Mouse (Mus musculus) intestine, postnatal 0 days (tissue): ENCODE measurements around the gene Dock7. TPM values are rescaled to one million over a fixed set of nuclear protein-coding genes. Genes with fewer than 3 reads are reported as not detected.

ENCODE experiments used
- ATAC-seq: fragments of 200-750 bp; cut with Nextera tagmentation; 2 replicates; pipeline ENCODE4 v1.8.0; 2017; ENCODE audit warnings: mild to moderate bottlenecking, moderate TSS enrichment, moderate library complexity
- H3K27ac ChIP-seq: fragments of 300-500 bp; sonication (generic); 2 replicates; pipeline ENCODE4 v1.5.1; 2014; ENCODE audit warnings: mild to moderate bottlenecking, low read depth, low read length, moderate library complexity
- H3K27me3 ChIP-seq: fragments of 300-500 bp; sonication (generic); replicated peaks from 2 replicates; pipeline ENCODE4 v1.6.1; 2014; ENCODE audit warnings: low read length, mixed read lengths; ENCODE audit not compliant: control insufficient read depth, insufficient read depth
- H3K36me3 ChIP-seq: fragments of 300-500 bp; sonication (generic); 2 replicates; pipeline ENCODE4 v1.6.1; 2014; ENCODE audit warnings: mild to moderate bottlenecking, moderate library complexity; ENCODE audit not compliant: control insufficient read depth, insufficient read depth
- H3K4me1 ChIP-seq: fragments of 300-500 bp; sonication (generic); replicated peaks from 2 replicates; pipeline ENCODE4 v1.6.1; 2014; ENCODE audit warnings: antibody characterized with exemption, low read length, mixed read lengths; ENCODE audit not compliant: control insufficient read depth, insufficient read depth
- H3K4me2 ChIP-seq: fragments of 300-500 bp; sonication (generic); replicated peaks from 2 replicates; pipeline ENCODE4 v1.6.1; 2014; ENCODE audit warnings: low read depth, mild to moderate bottlenecking, moderate library complexity
- H3K4me3 ChIP-seq: fragments of 300-500 bp; sonication (generic); 2 replicates; pipeline ENCODE4 v1.5.1; 2014; ENCODE audit warnings: low read depth, low read length
- H3K9ac ChIP-seq: fragments of 300-500 bp; sonication (generic); 2 replicates; pipeline ENCODE4 v1.6.1; 2014; ENCODE audit warnings: mild to moderate bottlenecking, low read depth, low read length
- H3K9me3 ChIP-seq: fragments of 300-500 bp; sonication (generic); 2 replicates; pipeline ENCODE4 v1.6.1; 2016; ENCODE audit warnings: mixed run types; ENCODE audit not compliant: control insufficient read depth
- CTCF ChIP-seq: sonication (generic); IDR thresholded peaks from 2 replicates; pipeline ENCODE4 v1.5.1; 2016; ENCODE audit warnings: low read depth, mild to moderate bottlenecking, control low read depth, antibody characterized with exemption, moderate library complexity
- WGBS: fragments of 180-500 bp; shearing (Covaris S2); extraction: QIAGEN DNeasy Blood & Tissue Kit; methylation state at CpG from one replicate; pipeline ENCODE4 v1.1.7; 2014; 5-methylcytosine and 5-hydroxymethylcytosine counted together
- polyA plus RNA-seq: library from polyadenylated mRNA; unstranded; fragments of >200 nt; fragmentation: Nextera tagmentation; extraction: Ambion mirVana; gene quantifications from 2 replicates; pipeline ENCODE4 v1.2.1, GENCODE M21; 2015

Gene Dock7
- polyA plus RNA-seq, 1 experiment from 2014 or later, result 18.7 TPM

DNA sequence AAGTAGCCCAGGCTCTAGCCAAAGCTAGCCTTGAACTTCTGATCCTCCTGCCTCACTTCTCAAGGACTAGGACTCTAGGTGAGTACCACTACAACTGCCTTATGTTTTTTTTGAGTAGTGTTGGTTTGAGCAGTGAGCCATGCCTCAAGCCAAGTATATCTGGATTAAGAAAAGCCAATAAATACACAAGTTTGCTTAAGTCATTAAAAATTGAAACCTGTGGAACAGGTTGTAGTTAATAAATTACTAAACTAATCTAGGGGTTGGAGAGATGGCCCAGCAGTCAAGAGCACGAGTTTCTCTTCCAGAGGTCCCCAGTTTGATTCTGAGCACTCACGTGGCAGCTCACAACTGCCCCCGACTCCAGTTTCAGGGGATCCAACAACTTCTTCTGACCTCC lies 20.9 kb upstream of the Dock7 start:
- Histone ChIP-seq H3K4me2 (no peak overlapping the region), H3K36me3 (no peaks in the 10 kb centered on the region), H3K9ac (no peak overlapping the region), H3K9me3 (no peaks in the 10 kb centered on the region), H3K4me3 (no peak overlapping the region), H3K4me1 (no peaks in the 10 kb centered on the region; the same call in 1 of the 2 replicates), H3K27ac (no peak overlapping the region), H3K27me3 (no peaks in the 10 kb centered on the region)
- TF ChIP-seq CTCF, result no peak
- peak; percentile 84 for ATAC-seq
- WGBS, result 35% methylated on average over 3 of the region's 3 CpGs

DNA sequence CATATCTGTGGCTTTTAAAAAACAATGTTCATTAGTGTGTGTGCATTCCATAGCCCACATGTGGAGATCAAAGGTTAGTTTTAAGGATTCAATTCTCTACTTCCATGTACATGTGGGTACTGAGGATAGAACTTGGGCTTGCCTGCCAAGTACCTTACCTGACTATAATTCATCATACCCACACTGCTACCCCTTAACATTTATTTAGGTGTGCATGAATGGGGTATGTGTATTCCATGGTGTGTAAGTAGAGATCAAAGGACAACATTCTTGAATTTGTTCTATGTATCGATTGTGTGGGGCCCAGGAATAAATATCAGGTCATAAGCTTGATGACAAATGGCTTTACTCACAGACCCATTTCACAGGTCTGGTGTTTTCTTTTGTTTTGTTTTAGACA lies 20.5 kb upstream of the Dock7 start:
- TF ChIP-seq CTCF, result no peak
- no peak overlapping the region for H3K4me2 ChIP-seq
- no peaks in the 10 kb centered on the region for H3K27me3 ChIP-seq
- H3K4me3 ChIP-seq, result no peak overlapping the region
- no peak overlapping the region for H3K9ac ChIP-seq
- 46% methylated on average over 1 of the region's 1 CpGs for WGBS
- H3K4me1 ChIP-seq, result no peaks in the 10 kb centered on the region; the same call in 1 of the 2 replicates
- H3K36me3 ChIP-seq, result no peaks in the 10 kb centered on the region
- no peak overlapping the region for H3K27ac ChIP-seq
- no peaks in the 10 kb centered on the region for H3K9me3 ChIP-seq
- ATAC-seq, result peak; percentile 46; the same call in 1 of the 2 replicates

- H3K4me3 ChIP-seq, result no peak overlapping the region
- no peaks in the 10 kb centered on the region for H3K36me3 ChIP-seq
- WGBS, result 77% methylated on average over 8 of the region's 8 CpGs
- no peaks in the 10 kb centered on the region for H3K9me3 ChIP-seq
- H3K27me3 ChIP-seq, result no peaks in the 10 kb centered on the region
- no peaks in the 10 kb centered on the region; the same call in 1 of the 2 replicates for H3K4me1 ChIP-seq
- H3K9ac ChIP-seq, result no peak overlapping the region
- ATAC-seq, result no peak
- no peak overlapping the region for H3K4me2 ChIP-seq
- TF ChIP-seq CTCF, result no peak
- H3K27ac ChIP-seq, result no peak overlapping the region
Observed at GRCm38 (mm10) chr4:99137986-99138641, 17.4 kb upstream of the Dock7 start.

DNA sequence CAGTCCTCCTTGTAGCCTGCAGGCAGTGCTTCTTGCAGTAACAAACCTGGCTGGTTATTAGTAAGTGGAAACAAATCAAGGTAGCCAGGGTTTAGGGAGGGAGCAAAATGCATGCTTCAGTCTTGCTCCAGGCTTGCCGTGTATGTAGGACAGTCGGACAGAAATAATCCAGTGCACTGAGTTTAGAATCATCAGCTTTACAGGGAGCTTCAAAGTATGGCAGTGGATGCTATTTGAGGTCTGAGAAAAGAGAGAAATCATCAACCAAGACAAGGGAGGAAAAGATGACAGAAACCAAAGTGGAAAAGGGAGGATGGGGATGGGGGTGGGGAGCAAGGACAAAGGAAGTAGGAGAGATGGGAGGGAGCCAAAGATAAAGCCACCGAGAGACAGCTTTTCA lies 13.8 kb upstream of the Dock7 start:
- H3K4me3 ChIP-seq, result no peak overlapping the region
- no peak for ATAC-seq
- no peaks in the 10 kb centered on the region for H3K9me3 ChIP-seq
- no peak overlapping the region for H3K4me2 ChIP-seq
- TF ChIP-seq CTCF, result no peak
- no peaks in the 10 kb centered on the region for H3K4me1 ChIP-seq
- no peak overlapping the region for H3K9ac ChIP-seq
- no peak overlapping the region for H3K27ac ChIP-seq
- H3K36me3 ChIP-seq, result no peaks in the 10 kb centered on the region
- no peaks in the 10 kb centered on the region for H3K27me3 ChIP-seq
- WGBS, result 73% methylated on average over 3 of the region's 3 CpGs

- no peaks in the 10 kb centered on the region for H3K9me3 ChIP-seq
- no peak overlapping the region for H3K4me2 ChIP-seq
- H3K36me3 ChIP-seq, result no peaks in the 10 kb centered on the region
- H3K27me3 ChIP-seq, result no peaks in the 10 kb centered on the region
- no peak overlapping the region for H3K4me3 ChIP-seq
- WGBS, result 95% methylated on average over 8 of the region's 8 CpGs
- TF ChIP-seq CTCF, result no peak
- H3K27ac ChIP-seq, result no peak overlapping the region
- no peak overlapping the region for H3K9ac ChIP-seq
- no peak for ATAC-seq
- H3K4me1 ChIP-seq, result no peaks in the 10 kb centered on the region
Observed at GRCm38 (mm10) chr4:99133326-99133725, 12.6 kb upstream of the Dock7 start.

DNA sequence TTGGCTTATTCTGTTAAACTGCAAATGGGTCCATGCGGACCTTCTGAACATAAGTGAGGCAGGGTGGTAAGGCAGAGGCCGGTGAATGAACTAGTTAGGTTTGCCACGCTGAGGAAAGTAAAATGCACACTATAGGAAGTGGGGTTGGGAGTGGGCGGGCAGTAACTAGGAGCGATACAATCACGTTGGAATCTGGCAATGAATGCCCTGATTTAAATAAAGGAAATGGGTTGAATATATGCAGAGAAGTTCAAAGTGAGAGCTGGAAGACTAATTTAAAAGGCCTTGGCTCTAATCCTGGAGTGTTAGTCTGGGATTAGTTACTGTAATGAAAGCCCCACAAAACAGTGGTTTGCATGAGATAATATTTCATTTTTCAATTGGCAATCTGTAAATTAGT lies 12.0 kb upstream of the Dock7 start:
- Histone ChIP-seq H3K36me3 (no peaks in the 10 kb centered on the region), H3K27ac (no peak overlapping the region), H3K4me2 (no peak overlapping the region), H3K4me1 (no peaks in the 10 kb centered on the region), H3K9ac (no peak overlapping the region), H3K27me3 (no peaks in the 10 kb centered on the region), H3K4me3 (no peak overlapping the region), H3K9me3 (no peaks in the 10 kb centered on the region)
- no peak for TF ChIP-seq CTCF
- ATAC-seq, result no peak
- 67% methylated on average over 6 of the region's 6 CpGs for WGBS

DNA sequence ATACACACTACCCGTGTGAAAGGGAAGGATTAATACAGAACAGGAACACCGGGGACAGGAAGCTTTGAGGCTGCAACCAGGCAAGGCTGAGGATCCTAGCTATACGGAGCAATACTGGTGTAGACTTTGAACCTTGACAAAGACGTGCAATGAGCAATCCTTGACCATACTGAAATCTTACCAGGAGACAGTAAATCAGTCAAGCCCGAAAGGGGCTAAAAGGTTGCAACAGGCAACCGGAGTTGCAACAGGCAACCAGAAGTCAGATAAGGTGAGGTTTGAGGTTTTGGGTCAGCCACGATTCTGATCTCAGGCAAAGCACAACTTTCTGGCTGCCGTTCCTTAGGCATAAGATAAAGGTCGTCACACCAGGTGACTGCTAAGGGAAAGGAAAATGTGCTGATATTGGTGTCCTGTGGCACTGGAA lies 10.5 kb upstream of the Dock7 start:
- peak; percentile 93 for ATAC-seq
- WGBS, result 39% methylated on average over 9 of the region's 9 CpGs
- Histone ChIP-seq H3K27me3 (no peaks in the 10 kb centered on the region), H3K9ac (no peak overlapping the region), H3K9me3 (no peaks in the 10 kb centered on the region), H3K4me3 (no peak overlapping the region), H3K36me3 (no peaks in the 10 kb centered on the region), H3K27ac (peak overlapping the region; percentile 81), H3K4me1 (no peaks in the 10 kb centered on the region), H3K4me2 (peak overlapping the region; percentile 45)
- TF ChIP-seq CTCF, result no peak
